Mouse (Mus musculus) layer of hippocampus, adult 6 months (tissue): ENCODE results near the gene Snrnp200. TPM values are rescaled to one million over a fixed set of nuclear protein-coding genes. Genes with fewer than 3 reads are reported as not detected.

Source experiments
- long read RNA-seq, 2 experiments: library from polyadenylated mRNA; unstranded; transcript quantifications; one replicate each; pipeline ENCODE4 v2.0.0; 2019 to 2020
- polyA plus RNA-seq: library from polyadenylated mRNA; unstranded; fragments of <200 nt; fragmentation: Nextera tagmentation; gene quantifications from 2 replicates; pipeline ENCODE4 v1.2.3, GENCODE M21; 2021

Snrnp200 gene
- 18.6 and 25.0 TPM in 2 replicates for polyA plus RNA-seq
- long read RNA-seq, experiment 1, partial matches to known transcripts = 49 of 54 reads
- long read RNA-seq, experiment 1, other reads (novel, unspliced or antisense) = 5 of 54 reads
- long read RNA-seq, experiment 2, full-length matches to known transcripts = 44 of 120 reads
- long read RNA-seq, experiment 2, partial matches to known transcripts = 72 of 120 reads
- long read RNA-seq, experiment 2, other reads (novel, unspliced or antisense) = 4 of 120 reads

DNA sequence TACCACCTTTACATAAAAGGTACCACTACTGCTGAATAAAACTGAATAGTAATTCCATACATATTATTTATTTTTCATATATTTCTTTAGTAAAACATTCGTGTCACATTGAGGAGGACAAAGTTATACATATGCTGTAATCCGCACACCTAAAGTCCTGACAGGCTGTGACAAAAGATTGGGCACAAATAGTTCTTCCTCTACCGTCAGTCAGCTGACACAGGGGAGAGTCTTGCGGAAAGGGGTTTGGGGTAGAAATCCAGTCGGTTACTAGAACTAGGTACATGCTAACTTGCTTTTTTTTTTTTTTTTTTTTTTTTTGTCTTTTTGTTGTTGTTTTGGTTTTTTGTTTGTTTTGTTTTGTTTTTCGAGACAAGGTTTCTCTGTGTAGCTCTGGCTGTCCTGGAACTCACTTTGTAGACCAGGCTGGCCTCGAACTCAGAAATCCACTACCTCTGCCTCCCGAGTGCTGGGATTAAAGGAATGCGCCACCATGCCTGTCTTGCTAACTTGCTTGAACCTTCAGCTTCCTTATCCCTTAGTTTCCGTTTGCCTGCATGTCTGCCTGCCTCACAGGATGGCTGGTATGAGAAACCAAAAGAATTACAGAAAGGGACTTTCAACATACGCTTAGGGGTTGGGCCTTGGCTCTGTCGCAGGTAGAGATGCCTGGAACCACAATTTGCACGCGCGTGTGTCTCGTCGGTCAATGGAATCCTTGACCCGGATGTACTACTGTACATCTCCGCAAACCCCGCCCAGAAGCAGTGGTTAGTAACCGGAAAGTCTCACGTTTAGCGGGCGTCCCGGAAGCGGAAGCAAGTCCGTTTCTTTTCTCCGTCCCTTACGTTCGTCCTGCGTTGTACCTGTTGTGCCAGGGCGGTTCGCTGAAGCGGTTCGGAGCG lies at the start of gene Snrnp200, which contains the start of gene 1810024B03Rik:
Gene Snrnp200, plus strand, starts transcription at position 840 of the 905 bp plus-strand sequence.
Gene 1810024B03Rik, minus strand, starts transcription at position 734 of the 905 bp plus-strand sequence.

DNA sequence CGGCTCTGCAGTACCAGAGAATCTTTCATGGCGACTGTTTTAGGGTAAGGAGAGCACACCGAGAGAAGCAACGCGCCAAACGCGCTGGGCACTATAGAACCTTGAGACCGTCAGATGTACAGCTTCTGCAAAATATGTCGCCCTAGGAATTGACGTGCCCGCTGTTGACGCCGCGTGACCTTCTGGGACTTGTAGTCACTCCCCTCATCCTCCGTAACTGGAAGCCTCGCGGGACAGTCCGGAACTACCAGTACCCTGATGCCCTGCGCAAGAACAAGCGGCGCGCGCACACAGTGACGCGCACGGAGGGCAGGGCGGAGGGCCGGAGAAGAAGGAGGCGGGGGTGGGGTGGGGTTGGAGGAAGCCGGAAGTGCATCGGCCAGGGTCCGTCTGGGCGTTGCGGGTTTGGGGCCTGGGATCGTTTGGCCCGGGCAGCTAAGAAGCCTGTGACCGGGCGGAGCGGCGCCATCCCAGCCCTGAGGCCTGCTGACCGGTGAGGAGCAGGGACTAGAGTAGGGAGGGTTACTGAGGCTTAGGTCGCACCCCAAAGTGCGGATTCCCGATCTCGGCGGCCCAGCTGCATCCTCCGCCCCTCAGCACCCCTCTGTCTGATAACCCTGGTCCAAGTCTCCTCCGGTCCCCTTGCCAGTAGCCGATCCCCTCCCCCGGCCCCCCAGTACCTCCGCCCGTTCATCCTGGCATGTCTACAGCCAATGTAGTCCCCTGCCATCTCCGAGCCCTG lies 39.6 kb downstream of the Snrnp200 start, which contains the start of the genes Ciao1 and Tmem127:
Gene Ciao1, minus strand, starts transcription at position 225 of the 742 bp plus-strand sequence.
Gene Tmem127, plus strand, starts transcription at position 317 of the 742 bp plus-strand sequence.

GRCm38 (mm10) chr2:127269491-127270299 lies 61.5 kb downstream of the Snrnp200 start, which contains the start of gene Stard7:
Gene Stard7 (plus strand): TSS chr2:127270218.

Other genes with a start within 250 kb of the Snrnp200 start
- 0.90 and 1.1 TPM in 2 replicates for gene Ap4e1, start 199.7 kb upstream of the Snrnp200 start, polyA plus RNA-seq
- gene Blvra, start 137.7 kb upstream of the Snrnp200 start, polyA plus RNA-seq = 43.2 and 45.1 TPM in 2 replicates
- 0.99 and 1.1 TPM in 2 replicates for gene Ncaph, start 74.4 kb upstream of the Snrnp200 start, polyA plus RNA-seq
- gene Itpripl1, start 64.9 kb upstream of the Snrnp200 start, polyA plus RNA-seq = 3.5 and 19.0 TPM in 2 replicates
- gene 1810024B03Rik, start 106 bp upstream of the Snrnp200 start, polyA plus RNA-seq = 1.3 and 1.5 TPM in 2 replicates
- gene Ciao1, start 39.4 kb downstream of the Snrnp200 start, polyA plus RNA-seq = 36.4 and 36.7 TPM in 2 replicates
- gene Tmem127, start 39.5 kb downstream of the Snrnp200 start, polyA plus RNA-seq = 42.1 and 77.3 TPM in 2 replicates
- gene Stard7, start 61.8 kb downstream of the Snrnp200 start, polyA plus RNA-seq = 51.6 and 54.6 TPM in 2 replicates
- 1.5 and 2.7 TPM in 2 replicates for gene Dusp2, start 127.8 kb downstream of the Snrnp200 start, polyA plus RNA-seq
- not detected in 2 replicates for gene Astl, start 130.3 kb downstream of the Snrnp200 start, polyA plus RNA-seq
- gene Adra2b, start 154.8 kb downstream of the Snrnp200 start, polyA plus RNA-seq = 0.68 and 0.88 TPM in 2 replicates
- not detected in 2 replicates for gene Gpat2, start 216.8 kb downstream of the Snrnp200 start, polyA plus RNA-seq
- gene Fahd2a, start 236.2 kb downstream of the Snrnp200 start, polyA plus RNA-seq = 39.0 and 41.6 TPM in 2 replicates